Mouse (Mus musculus): ENCODE measurements around the gene Prdx5.

The Prdx5 gene

DNA sequence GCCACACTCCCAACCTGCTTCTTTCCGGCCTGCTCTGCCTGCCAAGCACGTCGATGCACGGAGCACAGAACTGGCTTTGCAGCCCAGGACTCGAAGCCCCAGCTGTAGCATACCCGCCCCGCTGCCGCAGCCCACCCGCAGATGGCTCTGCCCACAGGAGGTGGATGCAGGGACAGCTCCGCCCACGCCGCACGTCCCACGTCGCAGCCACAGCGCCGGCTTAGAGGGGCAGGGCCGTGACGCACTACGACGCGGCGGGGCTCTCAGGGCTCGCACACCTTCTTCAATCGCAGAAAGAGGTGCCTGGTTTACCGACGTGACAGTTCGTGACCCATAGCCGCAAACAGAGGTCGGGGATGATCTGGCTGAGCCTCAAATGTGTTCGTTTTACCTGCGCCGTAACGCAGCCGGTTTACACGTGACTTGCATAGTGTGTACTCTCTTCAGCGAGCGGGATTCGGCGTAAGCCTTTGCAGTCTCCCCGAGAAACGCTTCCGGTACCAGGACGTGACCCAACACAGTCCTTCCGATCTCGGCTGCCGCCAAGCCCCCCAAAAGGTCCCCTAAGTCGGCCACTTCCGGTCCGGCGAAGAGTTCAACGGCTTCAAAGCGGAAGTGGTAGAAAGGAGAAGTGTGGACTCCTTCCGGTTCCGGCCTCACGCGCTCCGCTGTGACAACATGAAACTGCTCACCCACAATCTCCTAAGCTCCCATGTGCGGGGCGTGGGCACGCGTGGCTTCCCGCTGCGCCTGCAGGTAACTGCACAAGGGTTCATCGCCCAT lies at the start of gene Prdx5, which contains the start of gene Trmt112:
TSS of gene Prdx5 (minus strand) at position 600 of the 783 bp plus-strand sequence.
TSS of gene Trmt112 (plus strand) at position 192 of the 783 bp plus-strand sequence.
- peak; percentile 84 for DNase-seq

- DNase-seq, result no peak
Observed at GRCm38 (mm10) chr19:6956461-6956860, 46.6 kb upstream of the Prdx5 start.

- peak; percentile 23 for DNase-seq
Observed at GRCm38 (mm10) chr19:6955424-6955823, 45.5 kb upstream of the Prdx5 start.

DNA sequence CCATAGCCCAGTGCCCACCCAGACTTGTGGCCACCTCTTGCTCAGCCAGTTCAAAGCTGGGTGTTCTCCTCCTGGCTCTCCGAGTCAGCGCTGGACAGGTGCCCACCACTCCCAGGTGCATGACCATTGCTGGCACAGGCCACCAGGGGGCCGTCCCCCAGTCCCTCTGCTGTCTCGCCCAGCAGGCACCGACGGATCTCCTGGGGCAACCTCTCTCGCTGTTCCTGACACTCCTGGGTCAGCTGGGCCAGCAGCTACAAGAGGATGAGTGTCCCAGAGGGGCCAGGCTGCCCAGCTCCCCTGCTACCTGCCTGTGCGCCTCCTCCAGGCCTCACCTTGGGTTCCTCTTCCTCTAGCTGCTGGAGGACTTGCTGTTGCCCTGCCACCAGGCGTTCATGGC lies 44.1 kb upstream of the Prdx5 start:
- peak; percentile 60 for DNase-seq

DNA sequence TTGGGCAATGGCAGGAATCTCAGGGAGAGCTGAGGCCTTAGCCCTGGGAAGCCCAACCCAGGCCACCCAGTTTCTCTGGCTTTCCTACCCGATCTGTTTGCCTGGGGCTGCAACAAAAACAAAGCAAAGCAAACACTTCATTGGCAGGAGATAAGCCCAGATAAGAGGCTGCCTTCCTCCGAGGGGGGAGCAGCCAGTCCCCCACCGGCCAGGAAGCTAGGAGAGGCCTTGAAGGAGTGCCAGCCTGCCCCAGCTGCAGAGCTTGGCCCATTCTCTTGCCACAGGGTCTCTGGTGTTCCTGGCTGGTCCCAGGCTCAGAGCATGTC lies 42.8 kb upstream of the Prdx5 start:
- DNase-seq, result no peak

- DNase-seq, result peak; percentile 79
Observed at GRCm38 (mm10) chr19:6951994-6952711, 42.2 kb upstream of the Prdx5 start.

- peak; percentile 88 for DNase-seq
Observed at GRCm38 (mm10) chr19:6951381-6951968, 41.6 kb upstream of the Prdx5 start.

GRCm38 (mm10) chr19:6950613-6951153 lies 40.8 kb upstream of the Prdx5 start:
- peak; percentile 56 for DNase-seq

DNA sequence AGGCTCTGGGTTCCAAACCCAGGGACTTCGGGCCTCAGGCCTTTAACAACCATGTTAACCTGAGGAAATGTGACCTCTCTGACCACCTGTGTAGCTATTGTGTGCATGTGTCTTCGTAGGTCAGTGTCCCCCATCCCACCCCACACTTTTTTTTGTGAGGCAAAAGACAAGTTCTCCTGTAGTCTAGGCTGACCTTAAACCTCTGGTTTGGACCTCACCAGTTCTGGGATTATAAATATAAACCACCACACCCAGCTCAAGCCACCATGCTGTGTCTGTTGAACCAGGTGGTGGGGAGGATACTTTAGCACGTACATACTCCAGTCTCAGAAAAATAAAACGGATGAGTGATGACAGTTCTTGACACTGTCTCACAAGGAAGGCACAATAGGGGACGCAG lies 40.0 kb upstream of the Prdx5 start:
- DNase-seq, result no peak

GRCm38 (mm10) chr19:6949532-6949931 lies 39.6 kb upstream of the Prdx5 start:
- DNase-seq, result no peak

GRCm38 (mm10) chr19:6948186-6948585 lies 38.3 kb upstream of the Prdx5 start:
- peak; percentile 69 for DNase-seq

DNA sequence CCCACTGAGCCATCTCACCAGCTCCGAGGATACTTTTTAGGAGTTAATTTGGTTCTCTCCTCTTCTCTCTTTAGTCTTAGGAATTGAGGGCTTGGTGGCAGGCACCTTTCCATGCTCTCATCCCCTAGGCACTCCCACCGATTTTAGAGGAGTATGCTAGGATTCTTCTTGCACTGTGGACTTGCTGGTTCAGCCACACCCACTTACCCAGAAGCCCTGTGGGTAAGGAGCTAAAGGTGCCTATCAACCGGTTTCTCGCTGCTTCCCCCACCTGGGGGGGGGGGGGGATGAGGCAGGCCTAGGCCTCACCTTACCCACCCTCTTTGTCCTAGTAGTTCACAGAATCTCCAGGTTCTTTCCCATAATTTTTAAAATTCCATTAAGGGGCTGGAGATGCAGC lies 37.8 kb upstream of the Prdx5 start:
- DNase-seq, result no peak

- no peak for DNase-seq
Observed at GRCm38 (mm10) chr19:6943709-6944108, 33.8 kb upstream of the Prdx5 start.

- DNase-seq, result no peak
Observed at GRCm38 (mm10) chr19:6942764-6943163, 32.9 kb upstream of the Prdx5 start.

- DNase-seq, result peak; percentile 90
Observed at GRCm38 (mm10) chr19:6942249-6942691, 32.4 kb upstream of the Prdx5 start, which contains the start of gene Gpr137. Gene Gpr137 (minus strand): TSS chr19:6942480.

DNA sequence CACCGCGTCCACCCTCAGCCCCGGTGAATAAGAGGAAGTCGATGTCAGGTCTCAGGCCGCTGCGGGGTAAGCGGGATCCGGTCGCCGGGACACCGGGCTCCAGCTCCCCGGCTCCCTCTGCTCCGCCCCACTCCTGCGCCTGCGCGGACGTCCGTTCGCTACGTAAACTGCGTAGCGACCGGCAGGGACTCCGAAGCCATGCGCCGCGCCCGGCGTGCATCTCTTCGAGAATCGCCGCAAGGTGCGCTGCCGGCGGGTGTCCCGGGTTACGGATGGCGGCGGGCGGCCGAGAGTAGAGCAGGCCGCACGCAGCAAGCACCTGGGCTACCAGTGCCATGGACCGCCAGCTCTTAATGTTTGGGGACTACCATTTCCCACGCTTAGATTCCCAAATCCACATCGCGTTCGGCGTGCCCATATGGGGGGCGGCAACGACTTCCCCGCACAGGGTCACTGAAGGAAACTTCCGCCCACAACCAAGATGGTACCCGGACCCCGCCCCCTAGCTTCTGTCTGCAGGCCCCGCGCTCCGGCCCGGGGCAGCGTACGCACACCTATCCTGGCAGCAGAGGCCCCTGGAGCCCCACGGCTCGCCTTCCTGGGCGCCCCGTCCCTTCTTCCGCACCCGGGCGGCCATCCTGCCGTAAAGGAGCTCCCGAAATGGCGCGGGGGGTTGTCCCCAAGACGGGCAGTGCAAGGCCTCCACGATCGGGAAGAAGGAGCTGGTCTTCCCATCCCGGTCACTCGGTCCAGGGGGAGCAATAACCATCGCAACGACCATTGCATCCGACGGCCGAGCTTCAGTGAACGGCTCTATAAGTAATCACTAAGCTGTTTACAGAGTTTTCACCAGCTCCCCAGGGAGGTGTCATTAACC lies 31.7 kb upstream of the Prdx5 start, which contains the start of gene Bad:
TSS of gene Bad (plus strand) at position 490 of the 877 bp plus-strand sequence.
- DNase-seq, result peak; percentile 90

DNA sequence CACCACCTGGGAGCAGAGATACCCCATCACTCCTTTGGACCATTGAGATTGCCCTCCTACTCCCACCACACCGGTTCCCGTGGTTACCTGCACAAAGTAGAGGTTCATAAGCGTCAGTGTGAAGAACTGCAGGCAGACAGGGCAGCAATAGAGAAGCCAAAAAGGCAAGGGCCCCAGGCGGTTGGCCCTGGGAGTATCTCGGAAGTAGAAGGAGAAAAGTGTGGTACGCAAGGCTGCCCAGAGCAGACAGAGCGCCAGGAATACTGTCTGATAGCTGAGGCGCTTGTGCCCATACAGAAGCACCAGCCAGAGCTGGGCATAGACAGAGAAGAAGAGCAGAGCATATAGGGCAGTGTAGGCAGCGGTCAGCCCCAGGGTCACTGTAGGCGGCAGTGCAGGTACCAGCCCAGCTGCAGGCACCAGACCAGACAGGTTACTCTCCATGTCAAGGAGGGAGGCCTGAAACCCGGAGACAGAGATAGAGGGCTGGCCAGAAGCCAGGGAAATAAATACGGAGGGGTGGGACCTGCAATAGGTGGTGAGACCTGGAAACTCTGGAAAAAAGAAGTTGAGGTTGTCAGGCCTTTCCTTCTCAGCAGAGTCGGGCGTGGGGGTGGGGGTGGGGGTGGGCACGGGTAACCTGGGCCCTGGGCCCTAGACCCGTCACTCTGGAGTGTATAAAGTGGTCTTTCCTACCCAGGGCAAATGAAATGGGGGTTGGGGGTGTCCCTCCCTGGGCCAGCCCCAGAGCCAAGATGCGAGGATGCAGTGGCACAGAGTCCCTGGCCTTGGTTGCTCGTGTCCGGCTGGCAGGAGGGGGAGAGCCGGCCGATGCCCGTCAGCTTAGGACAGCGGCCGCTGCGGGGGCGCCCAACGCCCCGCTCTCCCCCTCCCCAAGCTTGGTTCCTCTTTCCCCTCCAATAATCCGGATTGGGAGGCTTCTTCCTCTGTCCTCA lies 30.8 kb upstream of the Prdx5 start:
- DNase-seq, result peak; percentile 51

DNA sequence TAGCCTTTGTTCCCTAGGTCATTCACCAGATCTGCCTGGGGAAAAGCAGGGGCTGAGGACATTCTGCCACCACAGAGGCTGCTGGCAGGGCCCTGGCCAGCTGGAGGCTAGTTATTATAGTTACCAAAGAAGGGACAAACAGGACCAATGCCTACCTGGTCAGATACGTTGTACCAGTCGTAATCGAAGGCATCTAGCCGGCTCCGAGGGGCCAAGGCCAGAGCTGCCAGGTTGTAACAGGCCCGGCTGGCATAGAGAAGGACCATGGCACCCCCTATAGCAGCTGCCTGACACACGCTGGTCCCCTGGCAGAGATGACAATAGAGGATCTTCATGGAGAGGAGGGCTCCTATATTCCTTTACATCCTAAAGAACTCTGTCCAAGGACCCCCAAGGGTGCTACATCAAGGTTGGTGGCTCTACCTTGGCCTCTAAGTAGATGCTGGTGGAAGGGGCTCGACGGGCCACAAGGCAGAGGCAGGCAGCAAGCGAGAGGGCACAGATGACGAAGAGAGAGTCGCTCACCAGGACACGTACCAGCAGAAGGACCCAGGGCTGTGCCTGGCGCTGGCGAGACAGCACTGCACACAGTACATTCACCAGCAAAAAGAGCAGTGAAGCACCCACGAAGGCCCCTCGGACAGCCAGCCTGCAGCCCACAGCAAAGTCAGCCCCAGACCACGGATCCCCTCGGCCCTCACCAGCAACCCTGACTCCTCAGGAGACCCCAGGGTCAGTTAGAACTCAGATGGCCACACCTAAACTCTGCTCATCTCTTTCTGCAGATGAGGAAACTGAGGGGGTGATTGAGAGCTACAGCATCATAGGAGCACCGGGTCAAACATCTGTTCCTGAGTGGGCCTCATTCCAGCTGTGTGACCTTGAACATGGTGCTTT lies 29.4 kb upstream of the Prdx5 start:
- DNase-seq, result no peak

DNA sequence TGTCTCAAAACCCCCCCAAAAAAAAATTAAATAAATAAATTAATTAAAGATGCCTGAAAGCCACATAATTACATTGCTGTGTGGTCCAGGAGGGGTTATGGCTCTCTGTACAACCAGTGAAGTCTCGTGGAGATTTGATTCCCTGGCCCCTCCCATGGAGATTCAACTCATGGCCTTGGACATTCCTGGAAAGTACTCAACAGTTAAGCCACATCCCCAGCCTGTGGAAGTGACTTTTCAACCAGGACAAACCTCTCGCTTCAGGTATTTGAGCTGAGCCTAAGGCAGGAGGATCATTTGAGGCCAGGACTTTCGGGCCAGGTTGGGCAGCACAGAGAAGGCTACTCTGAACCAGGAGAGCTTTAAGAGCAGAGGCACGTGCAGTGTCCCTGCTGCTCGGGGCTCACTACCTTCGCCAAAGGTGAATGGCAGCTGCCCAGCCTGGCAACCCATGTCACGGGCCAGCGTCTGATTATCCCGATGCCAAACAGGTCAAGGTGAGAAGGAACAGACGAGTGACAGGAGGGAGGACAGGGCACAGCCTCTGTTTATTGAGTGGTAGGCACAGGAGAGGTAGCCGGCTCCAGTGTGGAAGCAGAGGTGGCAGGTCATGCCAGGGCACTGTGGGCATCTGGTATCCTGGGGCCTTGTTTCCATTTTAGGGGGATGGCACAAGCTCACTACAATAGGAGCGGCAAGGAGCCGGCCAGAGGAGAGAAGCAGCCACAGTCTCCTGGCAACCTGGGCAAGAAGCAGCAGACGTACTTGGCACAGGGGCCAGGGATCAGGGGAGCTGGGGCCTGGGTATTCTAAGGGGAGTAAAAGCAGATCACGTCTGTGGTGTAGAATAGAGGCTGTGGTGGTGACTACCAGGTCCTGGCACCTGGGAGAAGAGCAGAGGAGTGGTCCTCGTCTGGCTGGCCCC lies 27.9 kb upstream of the Prdx5 start:
- DNase-seq, result peak; percentile 69

Data from cerebellum, adult 11 months (tissue).